Mouse (Mus musculus) adrenal gland, adult (tissue): Measurements from ENCODE around the gene Gm7298.
"Not testable (repeated sequence)": the region's sequence is repeated elsewhere in the genome, so short reads cannot be mapped to it uniquely, and the experiment has no call there.

Source experiments
- DNase-seq, 2 experiments: peaks; one replicate each; pipeline ENCODE4 v3.0.0; 2022 to 2023; ENCODE audit warnings: low spot score in 1 of 2; ENCODE audit not compliant: inconsistent age in 2 of 2

Gm7298 gene

GRCm38 (mm10) chr6:121732632-121733031 is at the start of gene Gm7298:
Gm7298 (plus strand) TSS chr6:121732932.
- DNase-seq: peak in 1 of 2 experiments; percentile 30

DNA sequence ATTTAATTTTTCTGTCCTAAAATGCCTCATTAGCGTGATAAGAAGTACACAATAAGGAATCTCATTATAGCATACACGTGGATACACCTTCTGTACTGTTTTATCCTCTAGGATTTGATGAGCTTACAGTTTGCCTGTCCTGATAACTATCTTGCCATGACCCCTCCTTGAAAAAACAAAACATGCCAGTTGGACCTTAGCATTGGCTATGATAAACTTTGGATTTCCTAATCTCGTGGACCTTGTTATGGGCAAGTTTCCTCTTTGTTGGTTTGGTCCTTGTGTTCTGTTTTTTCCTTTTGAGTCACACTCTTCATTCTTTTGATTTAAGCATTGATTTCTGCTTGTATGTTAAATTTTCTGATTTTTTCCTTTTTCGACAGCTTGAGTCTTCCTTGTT is 95.3 kb downstream of the Gm7298 start:
- DNase-seq: no peak

DNA sequence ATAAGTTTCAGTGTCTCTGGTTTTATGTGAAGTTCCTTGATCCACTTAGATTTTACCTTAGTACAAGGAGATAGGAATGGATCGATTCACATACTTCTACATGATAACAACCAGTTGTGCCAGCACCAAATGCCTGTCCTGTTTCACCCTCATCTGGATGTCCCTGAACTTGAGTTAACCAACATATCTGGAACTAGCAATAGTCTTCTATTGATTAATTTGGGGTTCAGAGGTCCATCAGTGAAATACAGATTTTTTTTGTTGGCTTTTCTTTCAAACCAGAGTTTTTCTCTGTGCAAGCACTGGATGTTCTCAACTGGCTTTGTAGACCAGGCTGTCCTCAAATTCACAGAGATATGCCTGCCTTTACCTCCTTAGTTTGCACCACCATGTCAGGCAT is 103.6 kb downstream of the Gm7298 start:
- DNase-seq: no peak

GRCm38 (mm10) chr6:121838271-121838670 is 105.5 kb downstream of the Gm7298 start, which contains the start of gene Mug1:
Mug1 (plus strand) TSS chr6:121838541.
- not testable (repeated sequence) for DNase-seq
